Mouse (Mus musculus): ENCODE results near the gene Ube2s.

Gene Ube2s

GRCm38 (mm10) chr7:4812303-4813104 lies at the start of gene Ube2s:
Ube2s (minus strand) TSS chr7:4812590.
- TF ChIP-seq GATA4 (IDR thresholded peaks at IDR 0.05; ENCODE audit: insufficient replicate concordance, low read length) = no peak

GRCm38 (mm10) chr7:4859418-4859978 lies 47.1 kb upstream of the Ube2s start:
- TF ChIP-seq GATA4 (IDR thresholded peaks at IDR 0.05; ENCODE audit: insufficient replicate concordance, low read length) = no peak

- no peak for TF ChIP-seq GATA4 (IDR thresholded peaks at IDR 0.05; ENCODE audit: insufficient replicate concordance, low read length)
These were observed 44.9 kb upstream of the Ube2s start for GRCm38 (mm10) chr7:4857321-4857720.

DNA sequence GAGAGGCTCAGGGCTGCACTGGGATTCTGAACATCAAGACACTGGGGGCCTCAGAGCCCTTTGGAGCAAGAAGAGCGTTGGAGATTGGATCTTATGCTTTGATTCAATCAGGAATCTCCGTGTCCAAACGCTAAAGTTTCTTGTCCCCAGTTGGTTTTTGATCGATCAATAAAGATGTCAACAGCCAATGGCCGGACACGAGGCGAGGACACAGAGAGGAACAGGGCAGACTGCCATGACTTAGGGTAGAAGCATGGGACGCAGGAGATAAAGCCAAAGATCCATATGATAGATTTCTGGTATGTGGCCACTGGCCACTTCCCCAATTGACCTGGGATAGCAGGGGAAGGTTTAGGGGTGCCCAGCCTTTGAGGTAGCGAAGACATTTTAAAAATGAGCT lies 44.1 kb upstream of the Ube2s start:
- no peak for TF ChIP-seq GATA4 (IDR thresholded peaks at IDR 0.05; ENCODE audit: insufficient replicate concordance, low read length)

DNA sequence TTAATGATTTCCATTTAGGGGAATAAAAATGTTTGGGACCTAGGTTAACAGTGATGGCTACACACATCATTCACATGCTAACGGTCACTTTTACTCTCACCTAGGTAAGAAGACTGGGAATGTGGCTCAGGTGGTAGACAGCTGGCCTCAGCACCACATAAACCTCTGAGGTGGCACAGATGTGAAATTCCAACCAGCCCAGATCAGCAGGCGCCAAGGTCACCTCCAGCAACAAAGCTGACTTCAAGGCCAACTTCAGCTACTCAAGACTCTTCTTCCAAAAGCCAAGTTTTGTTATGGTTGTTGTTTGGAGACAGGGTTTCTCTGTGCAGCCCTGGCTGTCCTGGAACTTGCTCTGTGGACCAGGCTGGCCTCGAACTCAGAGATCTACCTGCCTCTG lies 41.2 kb upstream of the Ube2s start:
- TF ChIP-seq GATA4 (IDR thresholded peaks at IDR 0.05; ENCODE audit: insufficient replicate concordance, low read length) = no peak

DNA sequence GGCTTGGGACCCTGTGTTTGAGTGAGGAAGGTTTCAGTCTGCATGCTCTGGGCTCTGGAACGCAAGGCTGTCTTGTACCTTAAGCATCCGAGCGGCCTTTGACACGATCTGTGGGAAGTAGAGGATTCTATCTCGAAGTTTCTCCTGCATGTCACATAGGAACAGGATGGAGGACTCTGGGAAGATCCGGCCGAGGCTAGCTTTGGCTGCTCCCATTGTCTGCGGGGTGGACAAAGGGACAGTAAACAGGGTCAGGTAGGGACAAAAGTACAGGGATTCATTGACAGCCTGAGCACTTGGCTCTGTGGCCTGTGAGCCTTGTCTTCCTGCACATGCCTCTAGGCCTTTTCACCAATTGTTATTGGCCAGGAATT lies 38.9 kb upstream of the Ube2s start:
- TF ChIP-seq GATA4 (IDR thresholded peaks at IDR 0.05; ENCODE audit: insufficient replicate concordance, low read length) = no peak

DNA sequence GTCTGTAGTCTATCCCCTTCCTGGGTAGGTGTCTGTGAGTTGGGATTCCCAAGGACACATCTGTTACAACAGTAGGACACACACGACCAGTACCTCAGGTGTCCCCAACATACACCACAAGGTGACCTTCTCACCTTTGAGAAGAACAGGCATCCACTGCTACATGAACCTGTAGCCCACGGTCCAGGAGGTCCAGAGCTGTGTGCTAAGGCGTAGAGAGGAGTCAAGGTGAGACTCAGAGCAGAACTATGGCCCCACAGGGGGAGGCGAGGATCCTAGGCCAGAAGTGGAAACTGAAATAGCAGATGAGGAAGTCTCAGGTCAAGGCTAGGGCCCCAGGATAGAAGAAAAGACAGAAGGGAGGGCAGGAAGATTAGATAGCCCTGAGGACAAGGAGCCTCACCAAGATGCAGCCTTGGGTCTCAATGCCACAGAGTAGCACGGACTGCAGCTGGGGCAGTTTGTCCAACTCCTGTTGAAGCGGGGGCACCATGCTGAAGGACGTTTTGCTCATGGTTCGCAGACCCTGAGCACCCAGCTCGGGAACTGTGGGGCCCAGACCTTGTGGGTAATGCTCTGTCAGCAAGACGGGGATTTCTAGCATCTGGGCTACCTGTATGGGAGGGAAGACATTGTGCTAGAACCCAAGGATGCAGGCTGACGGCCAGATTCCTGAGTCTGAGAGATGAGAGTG lies 38.4 kb upstream of the Ube2s start:
- no peak for TF ChIP-seq GATA4 (IDR thresholded peaks at IDR 0.05; ENCODE audit: insufficient replicate concordance, low read length)

GRCm38 (mm10) chr7:4849372-4849771 lies 37.0 kb upstream of the Ube2s start:
- TF ChIP-seq GATA4 (IDR thresholded peaks at IDR 0.05; ENCODE audit: insufficient replicate concordance, low read length) = no peak

- no peak for TF ChIP-seq GATA4 (IDR thresholded peaks at IDR 0.05; ENCODE audit: insufficient replicate concordance, low read length)
These were observed 32.5 kb upstream of the Ube2s start for GRCm38 (mm10) chr7:4844917-4845309.

DNA sequence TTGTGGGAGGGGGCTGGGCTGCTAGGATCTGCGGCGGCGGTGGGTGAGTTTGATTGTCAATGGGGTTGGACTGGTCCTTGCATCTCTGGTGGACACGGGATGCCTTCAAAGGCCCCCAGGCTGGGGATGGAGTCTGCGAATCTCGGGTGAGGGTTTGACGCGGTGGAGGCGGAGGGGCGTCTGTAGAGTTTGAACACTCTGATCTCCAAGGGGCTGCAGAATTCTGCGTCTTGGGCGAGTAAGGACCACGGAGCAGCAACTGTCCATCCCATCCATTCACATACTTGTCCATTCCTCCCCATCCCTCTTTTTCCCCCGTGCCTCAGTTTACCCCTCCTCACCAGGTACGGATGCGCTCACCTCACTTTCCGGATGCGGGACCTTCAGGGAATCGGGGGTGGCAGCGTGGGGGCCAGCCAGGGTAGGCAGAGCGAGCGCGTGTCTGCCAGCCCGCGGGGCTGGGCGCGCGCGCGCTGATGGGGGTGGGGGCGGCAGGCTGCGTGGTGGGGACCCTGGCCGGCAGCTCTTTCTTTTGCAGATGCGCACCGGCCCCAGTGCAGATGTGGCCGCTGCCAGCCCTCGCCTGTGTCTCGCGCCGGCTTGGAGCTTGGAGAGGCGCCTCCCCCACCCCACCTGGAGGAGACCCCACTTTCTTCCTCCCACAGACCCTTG lies 32.0 kb upstream of the Ube2s start, which contains the start of gene Shisa7:
Gene Shisa7, minus strand, starts transcription at position 452 of the 672 bp plus-strand sequence.
- no peak for TF ChIP-seq GATA4 (IDR thresholded peaks at IDR 0.05; ENCODE audit: insufficient replicate concordance, low read length)

DNA sequence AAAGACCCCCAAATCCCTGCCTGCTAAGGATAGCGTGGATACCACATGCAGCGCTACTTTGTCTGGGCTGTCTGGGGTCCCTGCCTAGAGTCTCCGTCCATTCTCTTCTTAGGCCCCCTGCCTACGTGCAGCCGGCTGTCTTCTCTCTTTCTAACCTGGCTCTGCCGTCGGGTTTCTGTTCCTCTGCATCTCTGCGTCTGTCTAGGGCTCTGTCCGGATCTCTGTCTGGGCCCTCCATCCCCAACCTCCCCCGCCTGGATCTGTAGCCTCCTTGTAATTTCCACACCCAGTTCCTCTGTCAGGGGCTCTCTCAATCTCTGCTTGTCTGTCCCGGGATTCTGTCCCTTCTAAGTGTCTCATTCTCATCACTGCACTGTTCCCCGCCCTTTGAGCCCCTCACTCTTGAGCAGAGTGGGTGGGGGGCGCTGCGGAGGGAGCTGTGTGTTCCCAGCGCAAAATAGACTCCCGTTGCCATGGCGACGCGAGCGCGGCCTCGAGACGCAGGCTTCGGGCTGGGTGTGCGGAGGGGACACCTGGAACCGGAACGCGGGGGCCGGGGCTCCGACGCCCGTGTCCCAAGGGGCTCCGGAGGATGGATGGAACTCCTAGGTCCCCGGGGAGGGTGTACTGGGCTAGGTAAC lies 31.3 kb upstream of the Ube2s start:
- no peak for TF ChIP-seq GATA4 (IDR thresholded peaks at IDR 0.05; ENCODE audit: insufficient replicate concordance, low read length)

DNA sequence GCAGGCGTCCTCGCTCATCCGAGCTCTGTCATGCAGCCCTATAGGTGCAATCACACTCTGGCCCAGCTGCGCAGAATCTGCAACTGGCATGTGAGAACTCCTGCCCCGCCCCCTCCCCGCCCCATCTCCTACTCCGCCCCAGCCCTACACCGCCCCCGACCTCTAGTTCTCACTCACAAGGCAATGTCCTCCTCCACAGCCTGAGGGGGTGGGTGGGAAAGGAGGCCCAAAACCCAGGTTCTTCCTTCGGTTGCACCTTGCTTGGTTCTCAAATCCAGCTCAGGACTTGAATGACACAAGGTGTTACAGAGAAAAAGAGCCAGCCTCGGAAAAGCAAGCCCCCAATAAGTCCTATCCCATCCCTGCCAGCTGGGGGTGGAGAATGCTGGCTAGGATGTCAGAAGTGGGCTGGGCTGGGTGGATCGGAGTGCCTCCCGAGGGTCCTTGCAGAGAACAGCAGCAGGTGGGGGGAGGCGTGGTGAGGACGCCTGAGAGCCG lies 30.3 kb upstream of the Ube2s start:
- no peak for TF ChIP-seq GATA4 (IDR thresholded peaks at IDR 0.05; ENCODE audit: insufficient replicate concordance, low read length)

DNA sequence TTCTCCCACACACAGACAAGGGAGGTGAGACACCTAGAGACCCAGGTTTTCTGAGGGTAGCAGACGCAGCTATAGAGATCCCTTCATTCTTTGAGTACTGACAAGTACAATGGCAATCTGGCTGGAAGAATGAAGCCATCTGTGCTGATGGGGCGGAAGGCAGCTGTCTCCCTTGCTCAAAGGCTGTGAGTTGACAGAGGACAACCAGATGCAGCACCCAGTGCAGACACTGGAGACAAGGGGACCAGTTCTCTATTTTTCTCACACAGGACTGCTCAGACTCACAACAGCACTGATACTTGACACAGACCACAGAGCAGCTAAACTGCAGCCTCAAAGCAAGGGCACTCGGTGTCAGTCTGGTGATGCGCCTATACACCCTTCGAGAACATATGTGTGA lies 29.7 kb upstream of the Ube2s start:
- no peak for TF ChIP-seq GATA4 (IDR thresholded peaks at IDR 0.05; ENCODE audit: insufficient replicate concordance, low read length)

- no peak for TF ChIP-seq GATA4 (IDR thresholded peaks at IDR 0.05; ENCODE audit: insufficient replicate concordance, low read length)
These were observed 25.2 kb upstream of the Ube2s start for GRCm38 (mm10) chr7:4837639-4838038.

- no peak for TF ChIP-seq GATA4 (IDR thresholded peaks at IDR 0.05; ENCODE audit: insufficient replicate concordance, low read length)
These were observed 24.0 kb upstream of the Ube2s start for GRCm38 (mm10) chr7:4836351-4836792.
